Mouse (Mus musculus) neutrophil, adult 65 days (primary cell): ENCODE results near the gene Mvb12a. TPM values are rescaled to one million over a fixed set of nuclear protein-coding genes. Genes with fewer than 3 reads are reported as not detected.

Experiments
- total RNA-seq: library from RNA; stranded (reverse); gene quantifications from 2 replicates; pipeline ENCODE4 v1.2.4, GENCODE M21; 2023

The Mvb12a gene
- 27.6 and 31.6 TPM in 2 replicates for total RNA-seq

DNA sequence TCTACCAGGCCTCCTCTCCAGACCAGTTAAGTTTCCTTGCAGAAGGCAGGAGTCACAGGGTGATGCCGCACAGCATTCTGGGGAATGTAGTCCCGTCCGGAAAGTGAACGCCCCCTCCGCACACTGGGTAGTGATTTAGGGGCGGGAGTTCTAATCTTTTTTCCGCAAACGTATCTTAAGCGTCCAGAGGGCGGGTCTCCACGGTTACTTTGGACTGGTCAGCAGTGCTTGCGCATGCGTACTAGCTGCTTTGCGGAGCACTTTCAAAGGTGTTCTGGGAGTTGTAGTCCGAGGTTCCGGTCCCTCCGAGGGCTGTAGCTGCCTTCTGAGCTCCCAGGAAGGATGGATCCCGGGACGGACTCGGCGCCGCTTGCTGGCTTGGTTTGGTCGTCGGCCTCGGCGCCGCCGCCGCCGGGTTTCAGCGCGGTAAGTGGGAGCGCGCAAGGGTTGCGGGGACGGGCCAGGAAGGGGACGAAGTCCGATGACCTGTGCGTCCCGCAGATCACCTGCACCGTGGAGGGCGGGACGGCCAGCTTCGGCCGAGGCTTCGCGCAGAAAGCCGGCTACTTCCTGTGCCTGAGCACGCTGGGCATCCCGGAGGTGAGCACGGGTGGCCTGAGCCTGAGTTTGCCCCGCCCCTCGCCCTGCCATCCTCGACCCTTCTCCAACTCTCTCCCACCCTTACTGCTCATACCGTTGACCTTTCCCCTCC is at the start of gene Mvb12a:
Gene Mvb12a (plus strand): TSS at position 291 of the 712 bp plus-strand sequence.

DNA sequence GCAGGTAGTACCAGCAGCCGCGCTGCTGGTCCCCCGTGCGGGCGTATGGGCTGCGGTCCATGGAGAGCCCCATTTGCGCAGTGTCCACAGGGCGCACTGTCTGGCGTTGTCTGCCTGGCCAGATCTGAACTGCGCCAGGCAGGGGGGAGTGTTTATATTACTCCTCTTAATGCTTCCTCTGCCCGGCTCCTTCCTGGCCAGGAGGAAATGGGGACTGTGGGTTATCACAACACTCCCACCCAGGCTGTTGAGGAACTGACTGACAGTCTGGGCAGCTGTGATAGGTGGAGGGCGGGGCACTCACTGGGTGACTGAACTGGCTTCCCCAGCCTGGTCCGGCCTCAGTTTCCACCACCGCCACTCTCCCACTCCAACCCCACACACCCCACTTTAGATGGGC is 31.1 kb upstream of the Mvb12a start, which contains the start of gene Plvap:
Gene Plvap (minus strand): TSS at position 109 of the 400 bp plus-strand sequence.

DNA sequence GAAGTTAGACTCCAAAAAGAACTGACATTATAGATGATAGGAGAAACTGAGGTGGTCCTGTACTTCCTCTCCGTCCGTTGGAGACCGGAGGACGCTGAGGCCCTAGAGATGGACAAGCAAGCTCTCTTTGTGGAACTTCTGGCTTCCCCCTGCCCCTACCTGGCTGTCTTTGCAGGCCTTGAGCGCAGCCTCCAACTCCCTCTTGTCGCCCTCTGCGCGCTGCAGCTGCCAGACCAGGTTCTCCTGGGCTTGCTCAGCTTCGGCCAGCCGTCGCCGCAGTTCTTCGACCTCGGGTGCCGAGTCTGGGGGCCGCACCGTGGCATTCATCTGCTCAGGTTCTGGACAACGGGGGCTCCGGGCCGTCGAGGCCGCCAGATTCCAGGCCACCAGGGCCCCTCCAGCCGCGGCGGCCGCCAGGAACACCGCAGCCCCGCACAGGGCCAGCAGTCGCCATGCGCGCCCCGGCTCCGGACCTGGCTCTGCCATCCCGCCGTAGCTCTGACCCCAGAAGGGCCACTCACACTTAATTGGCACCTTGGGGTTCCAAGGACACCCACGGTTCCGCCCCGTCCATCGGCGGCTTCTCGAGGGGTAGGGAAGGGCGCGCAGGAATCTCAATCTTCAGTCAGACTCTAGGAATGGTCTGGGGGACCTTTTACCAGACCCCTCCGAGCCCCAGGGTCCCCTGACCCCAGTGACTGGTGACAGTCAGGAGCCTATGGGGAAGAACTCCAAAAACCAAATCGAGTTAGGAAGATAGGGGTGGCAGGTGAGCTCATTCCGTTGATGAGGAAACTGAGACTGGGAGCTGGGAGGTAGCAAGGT is 17.3 kb upstream of the Mvb12a start, which contains the start of gene Ccdc194:
Gene Ccdc194 (minus strand): TSS at position 486 of the 825 bp plus-strand sequence.

DNA sequence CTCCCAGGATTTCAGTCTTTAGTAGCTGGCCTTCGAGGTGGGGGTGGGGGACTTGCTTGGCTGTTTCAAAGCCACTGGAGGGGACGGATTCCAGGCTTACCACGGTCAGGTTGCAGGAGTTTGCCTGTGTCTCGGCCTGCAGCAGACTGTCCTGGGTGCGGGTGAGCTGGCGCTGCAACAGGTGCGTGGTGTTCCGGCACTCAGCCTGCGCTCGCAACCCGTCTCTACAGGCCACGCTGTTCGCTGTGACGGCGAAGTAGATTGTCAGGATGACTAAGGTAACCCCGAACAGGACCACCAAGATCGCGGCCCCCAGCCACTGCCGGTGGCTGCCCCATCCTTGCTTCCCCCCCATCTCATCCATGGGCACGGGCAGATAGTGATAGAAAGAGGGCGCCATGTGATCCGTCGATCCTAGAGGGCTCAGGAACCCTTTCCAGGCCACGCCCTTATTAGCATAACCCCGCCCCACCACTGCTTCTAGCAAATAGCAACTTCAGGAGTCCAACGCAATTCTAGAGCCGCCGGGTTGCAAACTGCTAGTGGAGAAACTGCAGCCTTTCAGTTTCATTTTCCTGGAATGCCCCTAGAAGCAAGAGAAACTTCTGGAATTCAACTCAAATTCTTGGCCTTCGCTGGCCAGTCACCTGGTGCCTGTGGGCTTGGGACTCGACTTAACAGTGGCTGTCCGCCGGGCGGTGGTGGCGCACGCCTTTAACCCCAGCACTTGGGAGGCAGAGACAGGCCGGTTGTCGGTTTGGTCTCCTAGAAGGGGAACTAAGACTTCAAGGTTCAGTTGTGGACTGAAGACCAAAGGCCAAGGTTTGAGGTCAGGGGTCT is 5.5 kb upstream of the Mvb12a start, which contains the start of gene Bst2:
Gene Bst2 (minus strand): TSS at position 429 of the 840 bp plus-strand sequence.

DNA sequence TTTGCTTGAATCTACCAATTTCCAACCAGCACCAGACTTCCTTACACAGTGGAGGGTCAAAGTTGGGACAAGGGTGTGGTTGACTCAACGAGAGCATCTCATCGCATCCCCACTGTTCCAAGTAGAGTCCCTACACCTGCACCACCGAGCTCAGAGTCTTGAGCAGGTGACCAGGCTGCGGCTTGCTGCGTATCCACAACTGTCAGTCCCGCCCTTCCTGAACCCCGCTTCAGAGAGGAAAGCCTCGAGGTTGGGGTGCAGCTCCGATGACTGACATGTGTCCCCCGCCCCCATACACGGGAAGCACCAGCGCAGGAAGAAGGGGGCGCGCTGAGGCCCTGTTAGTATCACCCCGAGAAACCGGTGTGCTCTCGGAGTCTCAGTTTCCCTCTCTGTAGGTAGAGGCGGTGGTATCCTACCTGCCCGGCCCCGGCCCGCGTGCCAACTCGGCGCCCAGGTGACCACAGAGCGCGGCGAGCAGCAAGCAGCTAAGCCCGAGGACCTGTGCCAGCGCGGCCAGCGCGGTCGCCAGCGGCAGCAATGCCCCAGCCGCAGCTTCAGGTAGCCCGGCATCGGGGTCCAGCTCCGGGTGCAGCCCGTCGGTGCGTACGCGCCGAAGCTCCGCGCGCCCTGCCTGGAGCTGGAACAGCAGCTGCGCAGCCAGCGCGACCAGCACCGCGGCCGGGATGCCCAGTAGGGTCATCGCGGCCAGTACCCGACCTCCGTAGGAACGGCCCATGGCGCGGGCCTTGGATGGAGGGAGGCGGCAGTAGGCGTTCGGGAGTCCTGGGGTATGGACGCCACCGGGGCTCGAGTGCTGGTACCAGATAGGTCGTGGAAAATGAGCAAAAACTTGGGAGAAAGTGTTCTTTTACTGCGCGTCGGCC is 15.6 kb downstream of the Mvb12a start, which contains the start of gene Tmem221:
Gene Tmem221 (minus strand): TSS at position 801 of the 887 bp plus-strand sequence.

DNA sequence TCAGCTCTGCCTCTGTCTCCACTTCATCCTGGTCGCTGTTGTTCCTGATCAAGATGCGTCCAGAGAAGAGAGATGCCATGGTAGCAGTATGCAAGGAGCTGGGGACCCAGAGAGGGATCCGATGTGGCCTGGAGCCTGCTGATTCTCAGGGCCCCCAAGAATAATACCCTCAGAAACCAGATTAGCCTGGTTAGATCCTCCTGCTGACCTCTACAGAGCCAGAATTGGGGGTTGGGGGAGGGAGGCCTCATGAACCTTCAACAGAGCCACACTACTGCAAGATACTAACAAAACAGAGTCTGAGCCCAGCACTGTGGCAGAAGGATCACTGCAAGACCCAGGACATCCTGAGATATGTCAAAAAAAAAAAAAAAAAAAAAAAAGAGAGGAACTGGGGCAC is 23.8 kb downstream of the Mvb12a start, which contains the start of gene Nxnl1:
Gene Nxnl1 (minus strand): TSS at position 101 of the 400 bp plus-strand sequence.

DNA sequence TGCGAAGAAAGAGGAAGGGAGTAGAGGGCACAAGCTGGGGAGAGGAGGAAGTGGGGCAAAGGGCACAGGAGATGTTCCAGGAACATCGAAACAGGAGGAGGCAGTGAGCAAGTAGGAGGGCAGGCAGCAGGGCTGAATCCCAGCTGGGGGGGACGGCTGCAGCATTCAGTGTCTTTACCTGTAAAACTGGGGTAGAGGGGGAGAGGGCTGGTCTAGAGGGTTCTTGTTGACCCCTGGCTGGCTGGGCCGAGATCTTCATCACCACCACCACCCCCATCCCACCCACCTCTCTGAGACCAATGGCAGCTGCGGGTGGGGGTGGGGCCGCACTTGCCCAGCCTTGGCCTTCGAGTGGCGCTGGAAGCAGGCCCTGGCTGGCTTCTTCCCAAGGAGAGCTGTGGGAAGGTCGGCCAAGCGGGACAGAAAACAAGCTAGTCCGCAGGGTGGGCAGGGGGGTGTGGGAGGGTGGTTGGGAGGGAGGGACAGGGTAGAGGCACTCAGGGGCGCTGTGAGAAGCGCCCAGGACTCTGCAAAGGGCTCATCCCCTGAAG is 25.7 kb downstream of the Mvb12a start, which contains the start of gene Slc27a1:
Gene Slc27a1 (plus strand): TSS at position 496 of the 551 bp plus-strand sequence.

DNA sequence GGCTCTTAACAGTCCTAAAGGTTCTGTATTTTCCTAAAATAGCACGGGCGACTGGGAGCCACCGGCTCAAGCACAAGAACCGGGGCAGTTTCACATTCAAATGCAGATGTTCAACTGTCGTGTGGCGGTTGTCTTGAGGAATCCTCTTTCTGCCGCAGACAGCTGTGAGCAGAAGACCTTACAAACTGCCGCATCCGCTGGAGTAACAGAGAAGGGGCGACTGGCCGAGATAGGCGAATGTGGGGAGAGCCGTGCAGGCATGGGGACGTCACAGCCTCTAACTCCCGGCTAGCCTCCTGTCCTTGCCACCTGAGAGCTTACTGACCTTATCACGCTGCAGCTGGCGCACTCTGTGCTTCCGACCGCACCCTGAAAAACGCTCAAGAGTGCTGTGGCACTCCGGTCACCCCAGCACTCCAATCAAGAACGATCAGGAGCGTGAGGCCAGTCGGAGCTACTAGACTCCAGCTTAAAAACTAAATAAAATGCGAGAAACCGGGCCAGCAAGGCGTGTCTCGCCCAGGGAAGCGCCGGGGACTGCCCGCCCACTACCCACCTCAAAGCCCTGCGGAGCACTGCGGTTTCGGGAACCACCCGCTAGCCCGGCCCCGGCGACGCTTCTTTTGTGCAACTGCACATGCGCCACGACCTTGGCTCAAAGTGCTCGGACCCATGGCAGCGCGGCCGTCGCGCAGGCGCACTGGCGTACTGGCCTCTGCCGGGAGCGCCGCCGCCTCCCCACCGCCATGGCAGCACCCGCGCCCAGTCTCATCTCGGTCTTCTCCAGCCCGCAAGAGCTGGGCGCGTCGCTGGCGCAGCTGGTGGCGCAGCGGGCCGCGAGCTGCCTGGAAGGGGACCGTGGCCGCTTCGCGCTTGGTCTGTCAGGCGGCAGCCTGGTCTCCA is 49.0 kb downstream of the Mvb12a start, which contains the start of gene Pgls:
Gene Pgls (plus strand): TSS at position 706 of the 903 bp plus-strand sequence.

DNA sequence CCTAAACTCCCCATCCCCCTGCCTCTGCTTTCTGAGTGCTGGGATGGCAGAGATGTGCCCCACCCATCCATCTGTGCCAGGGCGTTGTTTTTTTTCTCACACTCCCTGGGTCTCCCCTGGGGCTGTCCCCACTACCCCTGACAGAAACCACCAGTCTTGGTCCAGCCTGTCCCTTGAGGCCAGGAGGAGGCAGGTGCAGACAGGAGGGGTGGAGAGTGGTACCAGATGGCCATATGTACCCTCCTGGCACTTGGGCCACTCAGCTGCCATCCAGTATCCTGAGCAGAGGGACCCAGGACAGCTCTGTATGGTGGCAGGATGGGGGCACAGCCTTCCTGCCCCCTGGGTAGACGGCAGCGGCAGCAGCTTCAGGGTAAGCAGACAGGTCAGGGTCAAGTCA is 54.7 kb downstream of the Mvb12a start, which contains the start of gene Fam129c:
Gene Fam129c (plus strand): TSS at position 198 of the 400 bp plus-strand sequence.

Other genes with a start within 250 kb of the Mvb12a start
- gene Use1, start 176.1 kb upstream of the Mvb12a start, total RNA-seq, result 129 and 136 TPM in 2 replicates
- gene Ocel1, start 171.6 kb upstream of the Mvb12a start, total RNA-seq, result 19.2 and 21.5 TPM in 2 replicates
- gene Nr2f6, start 161.0 kb upstream of the Mvb12a start, total RNA-seq, result 8.2 and 8.6 TPM in 2 replicates
- 0.16 TPM in 1 of 2 replicates, not detected in the other for gene Ushbp1, start 147.1 kb upstream of the Mvb12a start, total RNA-seq
- 48.3 and 53.8 TPM in 2 replicates for gene Babam1, start 146.1 kb upstream of the Mvb12a start, total RNA-seq
- gene Ankle1, start 136.9 kb upstream of the Mvb12a start, total RNA-seq, result 11.3 and 13.8 TPM in 2 replicates
- gene Abhd8, start 79.3 kb upstream of the Mvb12a start, total RNA-seq, result 3.6 and 5.1 TPM in 2 replicates
- 17.4 and 18.6 TPM in 2 replicates for gene Mrpl34, start 78.0 kb upstream of the Mvb12a start, total RNA-seq
- 70.0 and 77.1 TPM in 2 replicates for gene Dda1, start 73.7 kb upstream of the Mvb12a start, total RNA-seq
- gene Ano8, start 57.0 kb upstream of the Mvb12a start, total RNA-seq, result 3.0 and 3.9 TPM in 2 replicates
- gene Gtpbp3, start 54.8 kb upstream of the Mvb12a start, total RNA-seq, result 7.4 and 8.6 TPM in 2 replicates
- 0.47 TPM in 1 of 2 replicates, not detected in the other for gene Plvap, start 31.2 kb upstream of the Mvb12a start, total RNA-seq
- not detected in 2 replicates for gene Ccdc194, start 17.2 kb upstream of the Mvb12a start, total RNA-seq
- 10.9 and 16.2 TPM in 2 replicates for gene Bst2, start 5.5 kb upstream of the Mvb12a start, total RNA-seq
- 0.32 TPM in 1 of 2 replicates, not detected in the other for gene Tmem221, start 15.9 kb downstream of the Mvb12a start, total RNA-seq
- gene Nxnl1, start 23.7 kb downstream of the Mvb12a start, total RNA-seq, result not detected in 2 replicates
- gene Slc27a1, start 26.0 kb downstream of the Mvb12a start, total RNA-seq, result 0.92 and 1.0 TPM in 2 replicates
- gene Pgls, start 49.3 kb downstream of the Mvb12a start, total RNA-seq, result 74.4 and 81.6 TPM in 2 replicates
- 5.7 and 14.9 TPM in 2 replicates for gene Fam129c, start 54.7 kb downstream of the Mvb12a start, total RNA-seq
- 41.4 and 44.9 TPM in 2 replicates for gene Colgalt1, start 68.1 kb downstream of the Mvb12a start, total RNA-seq
- gene Unc13a, start 128.8 kb downstream of the Mvb12a start, total RNA-seq, result 0.05 TPM in 1 of 2 replicates, not detected in the other
- gene Jak3, start 133.4 kb downstream of the Mvb12a start, total RNA-seq, result 13.1 and 17.7 TPM in 2 replicates
- 4.4 and 7.4 TPM in 2 replicates for gene Insl3, start 146.3 kb downstream of the Mvb12a start, total RNA-seq
- gene B3gnt3, start 158.9 kb downstream of the Mvb12a start, total RNA-seq, result 0.16 TPM in 1 of 2 replicates, not detected in the other
- gene Fcho1, start 182.8 kb downstream of the Mvb12a start, total RNA-seq, result 35.1 and 36.3 TPM in 2 replicates